ENCODE assay signal across 11 mouse cellular contexts in the genomic region with DNA sequence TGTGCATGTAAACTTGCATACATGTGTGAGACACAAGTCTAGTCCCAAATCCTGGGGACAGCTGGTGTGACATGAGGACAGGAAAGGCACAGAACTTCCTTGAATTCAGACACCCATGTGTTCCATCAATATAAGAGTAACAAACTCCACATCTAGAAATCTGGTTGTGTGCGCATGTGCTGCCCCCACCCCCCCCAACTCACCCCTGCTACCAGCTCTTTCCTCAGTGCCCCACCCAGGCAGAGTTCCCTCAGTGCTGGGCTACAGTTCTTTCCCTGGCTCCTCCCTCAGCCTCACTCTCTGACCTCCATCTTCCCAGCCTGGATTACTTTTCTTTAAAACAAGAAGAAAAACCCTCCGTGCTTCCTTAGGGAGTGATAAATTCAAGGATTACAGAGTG. TPM values are rescaled to one million over a fixed set of nuclear protein-coding genes. Genes with fewer than 3 reads are reported as not detected.
DNase-seq lines count a peak whose midpoint lies in the region; ATAC-seq and TF ChIP-seq lines count a peak whose summit lies in the region.
"Had no signal": no experiment of that assay in that cellular context is flagged by ENCODE, and none has a peak within 500 bp of the region (broad histone marks: within the 10 kb centered on the region; RNA-seq: fewer than 3 reads in every experiment).

No protein-coding gene starts in this region.

- H3K4me1 ChIP-seq in forebrain, postnatal 0 days (ENCODE audit: insufficient read depth): peaks cover 8% of the 10 kb centered on the region; the same call in 1 of the 2 replicates
- H3K4me1 ChIP-seq in forebrain, embryonic 14.5 days (ENCODE audit: control insufficient read depth, insufficient read depth, low read length): 0 out of 2 replicates have a peak, but pooled peaks cover 2% of the 10 kb centered on the region
- H3K4me1 ChIP-seq in kidney, embryonic 15.5 days: peaks cover 48% of the 10 kb centered on the region
- H3K4me1 ChIP-seq in embryonic facial prominence, embryonic 11.5 days (ENCODE audit: control insufficient read depth, insufficient read depth, low read length): peaks cover 15% of the 10 kb centered on the region
- peaks cover 27% of the 10 kb centered on the region for H3K4me1 ChIP-seq in limb, embryonic 14.5 days (ENCODE audit: control insufficient read depth, insufficient read depth, low read length)

- no peak overlapping the region for H3K9ac ChIP-seq in forebrain, postnatal 0 days
- no peak overlapping the region for H3K9ac ChIP-seq in forebrain, embryonic 14.5 days (ENCODE audit: low read length)
- no peak overlapping the region for H3K9ac ChIP-seq in kidney, embryonic 15.5 days
- no peak overlapping the region for H3K9ac ChIP-seq in embryonic facial prominence, embryonic 11.5 days (replicated peaks; ENCODE audit: low read length)
- H3K9ac ChIP-seq in limb, embryonic 14.5 days (ENCODE audit: low read depth, low read length, severe bottlenecking): no peak overlapping the region
- H3K9ac ChIP-seq: liver, embryonic 14.5 days had no signal

- no peak overlapping the region for H3K4me3 ChIP-seq in forebrain, postnatal 0 days (ENCODE audit: low read depth, low read length)
- H3K4me3 ChIP-seq in forebrain, embryonic 14.5 days (ENCODE audit: low read depth, low read length): no peak overlapping the region
- no peak overlapping the region for H3K4me3 ChIP-seq in kidney, embryonic 15.5 days (replicated peaks)
- no peak overlapping the region for H3K4me3 ChIP-seq in embryonic facial prominence, embryonic 11.5 days (ENCODE audit: low read depth, low read length)
- no peak overlapping the region for H3K4me3 ChIP-seq in limb, embryonic 14.5 days (replicated peaks; ENCODE audit: low read length)

- ATAC-seq in forebrain, postnatal 0 days: peak; percentile 30; the same call in 1 of the 2 replicates
- no peak for ATAC-seq in forebrain, embryonic 14.5 days
- ATAC-seq in kidney, embryonic 15.5 days (replicated peaks; ENCODE audit: low FRiP score): no peak
- ATAC-seq in embryonic facial prominence, embryonic 11.5 days (replicated peaks; ENCODE audit: insufficient number of reproducible peaks, low FRiP score, low TSS enrichment, low read depth): no peak
- ATAC-seq in limb, embryonic 14.5 days (ENCODE audit: low FRiP score, low read depth): peak; percentile 10; the same call in 1 of the 2 replicates
- no peak for ATAC-seq in megakaryocyte progenitor cell, adult 5-6 weeks (replicated peaks; ENCODE audit: poor library complexity)

- H3K27me3 ChIP-seq in forebrain, postnatal 0 days (ENCODE audit: insufficient read depth, low read length): no peaks in the 10 kb centered on the region
- H3K27me3 ChIP-seq in forebrain, embryonic 14.5 days (replicated peaks; ENCODE audit: control insufficient read depth, insufficient read depth, low read length): no peaks in the 10 kb centered on the region
- no peaks in the 10 kb centered on the region for H3K27me3 ChIP-seq in kidney, embryonic 15.5 days
- no peaks in the 10 kb centered on the region for H3K27me3 ChIP-seq in embryonic facial prominence, embryonic 11.5 days (ENCODE audit: control insufficient read depth, insufficient read depth, low read length)
- no peaks in the 10 kb centered on the region for H3K27me3 ChIP-seq in limb, embryonic 14.5 days (ENCODE audit: control insufficient read depth, insufficient read depth, low read length)

- no peaks in the 10 kb centered on the region for H3K36me3 ChIP-seq in forebrain, postnatal 0 days (ENCODE audit: insufficient read depth)
- H3K36me3 ChIP-seq in forebrain, embryonic 14.5 days (ENCODE audit: control insufficient read depth, insufficient read depth, low read length): no peaks in the 10 kb centered on the region
- peaks cover 15% of the 10 kb centered on the region; the same call in 1 of the 2 replicates for H3K36me3 ChIP-seq in kidney, embryonic 15.5 days
- no peaks in the 10 kb centered on the region; the same call in 1 of the 2 replicates for H3K36me3 ChIP-seq in embryonic facial prominence, embryonic 11.5 days (replicated peaks; ENCODE audit: control insufficient read depth, insufficient read depth, low read depth, low read length)
- H3K36me3 ChIP-seq in limb, embryonic 14.5 days (ENCODE audit: control insufficient read depth, insufficient read depth, low read length): peaks cover 4% of the 10 kb centered on the region; the same call in 1 of the 2 replicates

- no peaks in the 10 kb centered on the region for H3K9me3 ChIP-seq in forebrain, postnatal 0 days (ENCODE audit: low read length)
- H3K9me3 ChIP-seq in forebrain, embryonic 14.5 days (replicated peaks; ENCODE audit: control insufficient read depth, low read length): no peaks in the 10 kb centered on the region
- no peaks in the 10 kb centered on the region for H3K9me3 ChIP-seq in kidney, embryonic 15.5 days (replicated peaks)
- no peaks in the 10 kb centered on the region for H3K9me3 ChIP-seq in embryonic facial prominence, embryonic 11.5 days (replicated peaks; ENCODE audit: control insufficient read depth, low read length)
- no peaks in the 10 kb centered on the region for H3K9me3 ChIP-seq in limb, embryonic 14.5 days (ENCODE audit: control insufficient read depth, low read length)

- no peak overlapping the region for H3K4me2 ChIP-seq in forebrain, postnatal 0 days (ENCODE audit: low read depth)
- no peak overlapping the region for H3K4me2 ChIP-seq in forebrain, embryonic 14.5 days (ENCODE audit: low read length)
- H3K4me2 ChIP-seq in kidney, embryonic 15.5 days: no peak overlapping the region
- no peak overlapping the region for H3K4me2 ChIP-seq in embryonic facial prominence, embryonic 11.5 days (ENCODE audit: low read depth, low read length)
- no peak overlapping the region for H3K4me2 ChIP-seq in limb, embryonic 14.5 days (replicated peaks; ENCODE audit: low read depth, low read length, severe bottlenecking)

- TF ChIP-seq CTCF in forebrain, postnatal 0 days (IDR thresholded peaks at IDR 0.05; ENCODE audit: low read depth): no peak

- no peak overlapping the region for H3K27ac ChIP-seq in forebrain, postnatal 0 days (ENCODE audit: low read depth, low read length)
- H3K27ac ChIP-seq in forebrain, embryonic 14.5 days (ENCODE audit: low read depth, low read length): no peak overlapping the region
- H3K27ac ChIP-seq in kidney, embryonic 15.5 days: peak overlapping the region; percentile 70; the same call in 1 of the 2 replicates
- peak overlapping the region; percentile 61 for H3K27ac ChIP-seq in embryonic facial prominence, embryonic 11.5 days (replicated peaks; ENCODE audit: low read depth, low read length)
- H3K27ac ChIP-seq in limb, embryonic 14.5 days (replicated peaks; ENCODE audit: low read depth, low read length): 0 out of 2 replicates have a peak overlapping the region, but pooled peaks have one; percentile 63
- H3K27ac ChIP-seq: liver, embryonic 14.5 days had no signal

- TF ChIP-seq POLR2A in limb, embryonic 14.5 days (IDR thresholded peaks at IDR 0.05; ENCODE audit: borderline replicate concordance, extremely low read depth, insufficient read depth, insufficient read length): no peak

- WGBS in forebrain, postnatal 0 days: 69% methylated on average over 2 of the region's 2 CpGs
- 77% methylated on average over 2 of the region's 2 CpGs for WGBS in forebrain, embryonic 14.5 days
- 53% methylated on average over 2 of the region's 2 CpGs for whole genome bisulfite sequencing in kidney, embryonic 15.5 days
- 42% methylated on average over 2 of the region's 2 CpGs for WGBS in embryonic facial prominence, embryonic 11.5 days
- WGBS in limb, embryonic 14.5 days: 54% methylated on average over 2 of the region's 2 CpGs

- no peak for DNase-seq in forebrain, postnatal 0 days
- no peak for DNase-seq in forebrain, embryonic 14.5 days (ENCODE audit: low spot score)
- no peak for DNase-seq in kidney, adult 11 months
- DNase-seq in embryonic facial prominence, embryonic 11.5 days (ENCODE audit: low spot score): no peak
- no peak for DNase-seq in limb, embryonic 14.5 days (ENCODE audit: low spot score)
- no peak for DNase-seq in thymus, postnatal 4 days
- DNase-seq: adrenal gland, postnatal 10 days; midbrain, embryonic 14.5 days had no signal

RNA-seq across cellular contexts. Expression of a gene that starts 27.1 kb away (rescaled TPM):
- 140 and 150 TPM in 2 replicates for total RNA-seq in forebrain, postnatal 0 days (2014; rRNA removed)
- 52.7 and 63.9 TPM in 2 replicates for polyA plus RNA-seq in forebrain, postnatal 0 days (2015; fragmentation: Nextera tagmentation; extraction: Ambion mirVana)
- polyA plus RNA-seq in forebrain, embryonic 14.5 days (2014; fragmentation: Nextera tagmentation; extraction: Ambion mirVana): 23.0 and 36.2 TPM in 2 replicates
- polyA plus RNA-seq in kidney, embryonic 15.5 days (2015; fragmentation: Nextera tagmentation; extraction: Ambion mirVana): 115 and 121 TPM in 2 replicates
- polyA plus RNA-seq in embryonic facial prominence, embryonic 11.5 days (2014; fragmentation: Nextera tagmentation; extraction: Ambion mirVana): 63.9 and 71.7 TPM in 2 replicates
- polyA plus RNA-seq in limb, embryonic 14.5 days (2012; rRNA removed): 151 and 192 TPM in 2 replicates
- 134 and 141 TPM in 2 replicates for polyA plus RNA-seq in limb, embryonic 14.5 days (2014; fragmentation: Nextera tagmentation; extraction: Ambion mirVana)
- total RNA-seq in megakaryocyte progenitor cell, adult 5-6 weeks (2015): 0.71 and 2.7 TPM in 2 replicates
- total RNA-seq in megakaryocyte progenitor cell, adult 5-6 weeks (2017): 2.8 and 4.4 TPM in 2 replicates

Comparison
In these comparisons a context has a peak if more than half of its experiments do, and no peak if none do; other contexts are left out.
1. ATAC-seq: peak in forebrain, postnatal 0 days (single experiment) and limb, embryonic 14.5 days (single experiment); none in forebrain, embryonic 14.5 days (single experiment), kidney, embryonic 15.5 days (single experiment), embryonic facial prominence, embryonic 11.5 days (single experiment) and megakaryocyte progenitor cell, adult 5-6 weeks (single experiment).
2. H3K27ac ChIP-seq: peak in kidney, embryonic 15.5 days (single experiment), embryonic facial prominence, embryonic 11.5 days (single experiment) and limb, embryonic 14.5 days (single experiment); none in forebrain, postnatal 0 days (single experiment) and forebrain, embryonic 14.5 days (single experiment).